Mouse (Mus musculus): ENCODE measurements around the gene Grm5.

- no peak for TF ChIP-seq CTCF (IDR thresholded peaks at IDR 0.05; ENCODE audit: extremely low read depth, insufficient read length, insufficient replicate concordance, low read depth, low read length)
- no peak for TF ChIP-seq POLR2A (IDR thresholded peaks at IDR 0.05; ENCODE audit: low read depth, low read length)
Observed at GRCm38 (mm10) chr7:87843496-87843895, 259.5 kb downstream of the Grm5 start.
